In the genomic region with DNA sequence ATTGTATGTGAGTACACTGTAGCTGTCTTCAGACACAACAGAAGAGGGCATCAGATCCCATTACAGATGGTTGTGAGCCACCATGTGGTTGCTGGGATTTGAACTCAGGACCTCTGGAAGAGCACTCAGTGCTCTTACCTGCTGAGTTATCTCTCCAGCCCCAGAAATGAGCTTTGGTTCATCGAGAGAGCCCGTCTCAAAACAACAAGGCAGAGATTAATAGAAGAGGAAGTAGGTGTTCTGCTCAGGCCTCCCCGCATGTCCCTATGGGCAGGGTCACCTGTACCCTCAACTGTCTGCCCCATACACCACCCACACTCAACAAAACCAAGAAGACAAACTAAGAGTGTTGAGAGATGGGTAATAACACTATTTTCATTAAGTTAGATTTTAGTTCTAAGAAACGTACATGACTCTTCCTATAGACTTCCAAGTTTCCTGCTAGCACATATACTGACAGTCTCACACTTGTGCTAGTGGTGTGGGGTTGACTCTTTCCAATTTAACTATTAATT, we compare ENCODE assay signal across 24 mouse cellular contexts. TPM values are rescaled to one million over a fixed set of nuclear protein-coding genes. Genes with fewer than 3 reads are reported as not detected.
"Had no signal": no experiment of that assay in that cellular context is flagged by ENCODE, and none has a peak within 500 bp of the region (broad histone marks: within the 10 kb centered on the region; RNA-seq: fewer than 3 reads in every experiment).

No protein-coding gene starts in this region.

- H3K4me3 ChIP-seq: limb, embryonic 12.5 days; limb, embryonic 15.5 days; lung, embryonic 15.5 days; megakaryocyte, embryonic 14.5 days; midbrain, embryonic 10.5 days; midbrain, embryonic 15.5 days; neural tube, embryonic 12.5 days had no signal

- H3K9me3 ChIP-seq: limb, embryonic 12.5 days; limb, embryonic 15.5 days; lung, embryonic 15.5 days; midbrain, embryonic 10.5 days; midbrain, embryonic 15.5 days; neural tube, embryonic 12.5 days had no signal

- DNase-seq: kidney, adult 18-20 months; kidney, adult 9 months; kidney, postnatal 14 days; kidney, postnatal 4 days; left cerebral cortex, postnatal 4 days; lung, adult 18-20 months; lung, postnatal 10 days; lung, postnatal 36 days; thymus, adult 2 months; thymus, postnatal 14 days; thymus, postnatal 4 days had no signal

- ATAC-seq: midbrain, embryonic 15.5 days had no signal

- H3K4me2 ChIP-seq: limb, embryonic 12.5 days; limb, embryonic 15.5 days; lung, embryonic 15.5 days; midbrain, embryonic 15.5 days; neural tube, embryonic 12.5 days had no signal

- H3K9ac ChIP-seq: limb, embryonic 12.5 days; limb, embryonic 15.5 days; liver, embryonic 14.5 days; lung, embryonic 15.5 days; midbrain, embryonic 15.5 days; neural tube, embryonic 12.5 days had no signal

- H3K36me3 ChIP-seq: limb, embryonic 12.5 days; limb, embryonic 15.5 days; lung, embryonic 15.5 days; midbrain, embryonic 10.5 days; midbrain, embryonic 15.5 days; neural tube, embryonic 12.5 days had no signal

- H3K27ac ChIP-seq: limb, embryonic 12.5 days; limb, embryonic 15.5 days; liver, embryonic 14.5 days; lung, embryonic 15.5 days; midbrain, embryonic 10.5 days; midbrain, embryonic 15.5 days; neural tube, embryonic 12.5 days; stomach, postnatal 0 days had no signal

RNA-seq across cellular contexts. Expression of gene Ccl22, which starts 44.9 kb away (rescaled TPM):
- total RNA-seq: left cerebral cortex, postnatal 14 days; left cerebral cortex, postnatal 4 days; neutrophil, adult 5-6 weeks had no signal
- polyA plus RNA-seq: kidney, embryonic 16.5 days; limb, embryonic 12.5 days; limb, embryonic 15.5 days; midbrain, embryonic 10.5 days; neural tube, embryonic 12.5 days; stomach, embryonic 14.5 days; stomach, postnatal 0 days had no signal
